Mouse (Mus musculus): ENCODE data around the gene Cntn3. TPM values are rescaled to one million over a fixed set of nuclear protein-coding genes. Genes with fewer than 3 reads are reported as not detected.

Gene Cntn3
- polyA plus RNA-seq, 1 experiment from 2014 or later, result 1.3 TPM

- ATAC-seq (replicated peaks; ENCODE audit: low FRiP score, low read depth) (no peak), DNase-seq (ENCODE audit: low spot score) (no peak)
- no peaks in the 10 kb centered on the region for H3K4me1 ChIP-seq (replicated peaks; ENCODE audit: insufficient read depth, low read length)
- 87% methylated on average over 4 of the region's 4 CpGs for WGBS
- H3K36me3 ChIP-seq (ENCODE audit: insufficient read depth, low read length), result no peaks in the 10 kb centered on the region
- no peaks in the 10 kb centered on the region for H3K9me3 ChIP-seq (replicated peaks; ENCODE audit: low read length)
- no peak overlapping the region for H3K9ac ChIP-seq (ENCODE audit: low read depth, low read length)
- no peak for TF ChIP-seq CTCF (IDR thresholded peaks at IDR 0.05; ENCODE audit: low read depth)
- H3K4me3 ChIP-seq (replicated peaks; ENCODE audit: low read depth, low read length), result no peak overlapping the region
- H3K4me2 ChIP-seq (ENCODE audit: low read length), result no peak overlapping the region
- H3K27me3 ChIP-seq (ENCODE audit: insufficient read depth, low read length), result no peaks in the 10 kb centered on the region
- H3K27ac ChIP-seq, result no peak overlapping the region
Measured at GRCm38 (mm10) chr6:102555814-102556437, 17.0 kb downstream of the Cntn3 start.

- 84% methylated on average over 3 of the region's 3 CpGs for WGBS
- Histone ChIP-seq H3K27me3 (ENCODE audit: insufficient read depth, low read length) (no peaks in the 10 kb centered on the region), H3K9ac (ENCODE audit: low read depth, low read length) (no peak overlapping the region), H3K36me3 (ENCODE audit: insufficient read depth, low read length) (no peaks in the 10 kb centered on the region), H3K27ac (no peak overlapping the region), H3K9me3 (replicated peaks; ENCODE audit: low read length) (no peaks in the 10 kb centered on the region), H3K4me2 (ENCODE audit: low read length) (no peak overlapping the region), H3K4me3 (replicated peaks; ENCODE audit: low read depth, low read length) (no peak overlapping the region), H3K4me1 (replicated peaks; ENCODE audit: insufficient read depth, low read length) (no peaks in the 10 kb centered on the region)
- DNase-seq (ENCODE audit: low spot score), result no peak
- TF ChIP-seq CTCF (IDR thresholded peaks at IDR 0.05; ENCODE audit: low read depth), result no peak
- no peak for ATAC-seq (replicated peaks; ENCODE audit: low FRiP score, low read depth)
Measured at GRCm38 (mm10) chr6:102555067-102555657, 17.7 kb downstream of the Cntn3 start.

GRCm38 (mm10) chr6:102541633-102542412, 31.1 kb downstream of the Cntn3 start:
- H3K9me3 ChIP-seq (replicated peaks; ENCODE audit: low read length), result no peaks in the 10 kb centered on the region
- ATAC-seq (replicated peaks; ENCODE audit: low FRiP score, low read depth) (no peak), DNase-seq (ENCODE audit: low spot score) (no peak)
- no peaks in the 10 kb centered on the region for H3K36me3 ChIP-seq (ENCODE audit: insufficient read depth, low read length)
- no peak for TF ChIP-seq CTCF (IDR thresholded peaks at IDR 0.05; ENCODE audit: low read depth)
- WGBS, result 75% methylated on average over 7 of the region's 7 CpGs
- no peaks in the 10 kb centered on the region for H3K4me1 ChIP-seq (replicated peaks; ENCODE audit: insufficient read depth, low read length)
- no peak overlapping the region for H3K9ac ChIP-seq (ENCODE audit: low read depth, low read length)
- H3K4me2 ChIP-seq (ENCODE audit: low read length), result no peak overlapping the region
- H3K4me3 ChIP-seq (replicated peaks; ENCODE audit: low read depth, low read length), result no peak overlapping the region
- no peaks in the 10 kb centered on the region for H3K27me3 ChIP-seq (ENCODE audit: insufficient read depth, low read length)
- no peak overlapping the region for H3K27ac ChIP-seq

DNA sequence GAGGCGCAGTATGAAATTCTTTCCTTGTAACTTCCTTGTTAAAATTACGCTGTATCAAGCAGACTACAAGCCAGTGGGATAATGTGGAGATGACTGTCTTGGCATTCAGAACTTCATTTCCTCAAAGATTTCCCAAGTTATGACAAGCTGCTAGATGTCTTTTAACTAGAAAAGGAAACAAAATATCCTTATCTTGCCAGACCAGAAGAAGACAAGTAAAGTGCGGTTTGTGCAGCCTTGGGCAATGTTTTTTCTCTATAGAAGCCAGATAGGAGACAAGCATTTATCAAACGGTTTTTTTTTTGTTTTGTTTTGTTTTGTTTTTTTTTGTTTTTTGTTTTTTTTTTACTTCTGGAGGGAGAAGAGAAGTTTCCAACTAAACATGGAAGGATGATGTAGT, 37.3 kb downstream of the Cntn3 start:
- Histone ChIP-seq H3K4me3 (replicated peaks; ENCODE audit: low read depth, low read length) (no peak overlapping the region), H3K27ac (no peak overlapping the region), H3K36me3 (ENCODE audit: insufficient read depth, low read length) (no peaks in the 10 kb centered on the region), H3K4me1 (replicated peaks; ENCODE audit: insufficient read depth, low read length) (no peaks in the 10 kb centered on the region), H3K9ac (ENCODE audit: low read depth, low read length) (no peak overlapping the region), H3K9me3 (replicated peaks; ENCODE audit: low read length) (no peaks in the 10 kb centered on the region), H3K4me2 (ENCODE audit: low read length) (no peak overlapping the region), H3K27me3 (ENCODE audit: insufficient read depth, low read length) (no peaks in the 10 kb centered on the region)
- 66% methylated on average over 4 of the region's 4 CpGs for WGBS
- DNase-seq (ENCODE audit: low spot score) (no peak), ATAC-seq (replicated peaks; ENCODE audit: low FRiP score, low read depth) (no peak)
- no peak for TF ChIP-seq CTCF (IDR thresholded peaks at IDR 0.05; ENCODE audit: low read depth)

DNA sequence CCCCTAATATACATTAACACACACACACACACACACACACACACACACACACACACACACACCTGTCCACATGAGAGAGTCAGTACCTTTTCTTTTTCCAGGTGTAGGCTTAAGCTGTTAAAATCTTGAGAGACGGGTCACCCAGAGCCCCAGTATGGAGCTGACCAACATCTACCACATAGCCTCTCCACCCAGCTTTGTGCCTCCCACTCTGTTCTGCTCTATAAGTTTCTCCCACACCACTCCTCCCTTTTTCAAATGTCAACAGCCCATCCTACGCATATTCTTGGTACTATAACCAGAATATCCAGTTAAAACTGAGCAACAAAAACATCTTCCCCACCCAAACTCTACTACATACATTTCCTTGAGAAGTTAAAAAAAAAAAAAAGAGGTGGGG, 49.9 kb downstream of the Cntn3 start:
- Histone ChIP-seq H3K4me1 (replicated peaks; ENCODE audit: insufficient read depth, low read length) (no peaks in the 10 kb centered on the region), H3K36me3 (ENCODE audit: insufficient read depth, low read length) (no peaks in the 10 kb centered on the region), H3K27ac (no peak overlapping the region), H3K9ac (ENCODE audit: low read depth, low read length) (no peak overlapping the region), H3K4me2 (ENCODE audit: low read length) (no peak overlapping the region), H3K4me3 (replicated peaks; ENCODE audit: low read depth, low read length) (no peak overlapping the region), H3K9me3 (replicated peaks; ENCODE audit: low read length) (no peaks in the 10 kb centered on the region), H3K27me3 (ENCODE audit: insufficient read depth, low read length) (no peaks in the 10 kb centered on the region)
- 31% methylated on average over 2 of the region's 2 CpGs for WGBS
- no peak for ATAC-seq (replicated peaks; ENCODE audit: low FRiP score, low read depth)
- TF ChIP-seq CTCF (IDR thresholded peaks at IDR 0.05; ENCODE audit: low read depth), result no peak
- peak; percentile 34 for DNase-seq (ENCODE audit: low spot score)

DNA sequence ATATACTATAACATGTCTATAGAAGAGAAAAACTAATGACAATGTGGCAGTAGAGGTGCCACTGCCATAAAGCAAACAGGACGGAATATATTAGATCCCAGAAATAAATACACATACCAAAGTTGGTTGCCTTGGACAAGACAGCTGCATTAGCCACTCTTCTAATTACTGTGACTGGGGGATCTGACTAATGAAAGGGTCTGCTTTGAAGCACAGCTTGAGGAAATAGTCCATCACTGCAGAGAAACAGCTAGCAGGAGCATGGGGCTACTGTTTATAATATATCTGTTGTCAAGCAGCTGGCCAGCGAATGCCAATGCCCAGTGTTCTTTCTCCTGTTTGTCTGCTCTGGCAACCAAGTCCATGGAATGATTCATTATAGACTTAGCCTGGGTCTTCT, 51.9 kb downstream of the Cntn3 start:
- Histone ChIP-seq H3K4me3 (replicated peaks; ENCODE audit: low read depth, low read length) (no peak overlapping the region), H3K36me3 (ENCODE audit: insufficient read depth, low read length) (no peaks in the 10 kb centered on the region), H3K9me3 (replicated peaks; ENCODE audit: low read length) (no peaks in the 10 kb centered on the region), H3K27me3 (ENCODE audit: insufficient read depth, low read length) (no peaks in the 10 kb centered on the region), H3K27ac (no peak overlapping the region), H3K4me2 (ENCODE audit: low read length) (no peak overlapping the region), H3K4me1 (replicated peaks; ENCODE audit: insufficient read depth, low read length) (no peaks in the 10 kb centered on the region), H3K9ac (ENCODE audit: low read depth, low read length) (no peak overlapping the region)
- DNase-seq (ENCODE audit: low spot score) (no peak), ATAC-seq (replicated peaks; ENCODE audit: low FRiP score, low read depth) (no peak)
- 85% methylated on average over 2 of the region's 2 CpGs for WGBS
- TF ChIP-seq CTCF (IDR thresholded peaks at IDR 0.05; ENCODE audit: low read depth), result no peak
